Mouse (Mus musculus) right cerebral cortex, postnatal 14 days (tissue): ENCODE measurements at regions not wholly inside any gene's neighbourhood (a gene's known extent, or its start where the extent isn't known, plus 50 kb on each side); places are given as distances from the start of the nearest gene placed in this dataset.
A peak's percentile ranks its signal among the peaks of the same experiment; 100 is the strongest.

ENCODE experiments used
- DNase-seq: peaks from one replicate; pipeline ENCODE4 v3.0.0; 2022

GRCm38 (mm10) chr12:93549900-93550299 lies 1700.9 kb upstream of the Sel1l start:
- DNase-seq = no peak

- no peak for DNase-seq
These were observed 1674.5 kb upstream of the Sel1l start for GRCm38 (mm10) chr12:93523465-93523864.

GRCm38 (mm10) chr12:93486381-93486780 lies 1637.4 kb upstream of the Sel1l start:
- DNase-seq = no peak

- no peak for DNase-seq
These were observed 1613.1 kb upstream of the Sel1l start for GRCm38 (mm10) chr12:93462106-93462505.

- no peak for DNase-seq
These were observed 1600.5 kb upstream of the Sel1l start for GRCm38 (mm10) chr12:93449436-93449835.

- DNase-seq = no peak
These were observed 1580.3 kb upstream of the Sel1l start for GRCm38 (mm10) chr12:93429218-93429617.

GRCm38 (mm10) chr12:93427988-93428387 lies 1579.0 kb upstream of the Sel1l start:
- DNase-seq = no peak

- DNase-seq = no peak
These were observed 1567.4 kb upstream of the Sel1l start for GRCm38 (mm10) chr12:93416381-93416780.

- DNase-seq = no peak
These were observed 1566.8 kb upstream of the Sel1l start for GRCm38 (mm10) chr12:93415791-93416190.

- no peak for DNase-seq
These were observed 1536.6 kb upstream of the Sel1l start for GRCm38 (mm10) chr12:93385578-93385977.

- DNase-seq = no peak
These were observed 1494.0 kb upstream of the Sel1l start for GRCm38 (mm10) chr12:93342933-93343332.

GRCm38 (mm10) chr12:93342525-93342924 lies 1493.6 kb upstream of the Sel1l start:
- DNase-seq = no peak

- no peak for DNase-seq
These were observed 1486.6 kb upstream of the Sel1l start for GRCm38 (mm10) chr12:93335520-93335919.

- DNase-seq = no peak
These were observed 1463.3 kb upstream of the Sel1l start for GRCm38 (mm10) chr12:93312214-93312613.

GRCm38 (mm10) chr12:93281816-93282215 lies 1432.9 kb upstream of the Sel1l start:
- no peak for DNase-seq

GRCm38 (mm10) chr12:93273652-93274051 lies 1424.7 kb upstream of the Sel1l start:
- no peak for DNase-seq

GRCm38 (mm10) chr12:93230237-93230636 lies 1381.3 kb upstream of the Sel1l start:
- no peak for DNase-seq

- DNase-seq = no peak
These were observed 1377.9 kb upstream of the Sel1l start for GRCm38 (mm10) chr12:93226826-93227225.

- DNase-seq = no peak
These were observed 1372.4 kb upstream of the Sel1l start for GRCm38 (mm10) chr12:93221179-93221922.

- DNase-seq = no peak
These were observed 1358.6 kb upstream of the Sel1l start for GRCm38 (mm10) chr12:93207596-93207995.

GRCm38 (mm10) chr12:93188940-93189339 lies 1340.0 kb upstream of the Sel1l start:
- no peak for DNase-seq

- no peak for DNase-seq
These were observed 1324.8 kb upstream of the Sel1l start for GRCm38 (mm10) chr12:93173744-93174143.

GRCm38 (mm10) chr12:93160252-93160651 lies 1311.3 kb upstream of the Sel1l start:
- DNase-seq = no peak

GRCm38 (mm10) chr12:93152618-93153245 lies 1303.8 kb upstream of the Sel1l start:
- DNase-seq = peak; percentile 38

GRCm38 (mm10) chr12:93151530-93151929 lies 1302.6 kb upstream of the Sel1l start:
- DNase-seq = no peak
